Mouse (Mus musculus): ENCODE results near the gene Igf1r. TPM values are rescaled to one million over a fixed set of nuclear protein-coding genes. Genes with fewer than 3 reads are reported as not detected.

Gene Igf1r
- total RNA-seq, 2 experiments from 2014 or later = 39.0 to 41.0 TPM

DNA sequence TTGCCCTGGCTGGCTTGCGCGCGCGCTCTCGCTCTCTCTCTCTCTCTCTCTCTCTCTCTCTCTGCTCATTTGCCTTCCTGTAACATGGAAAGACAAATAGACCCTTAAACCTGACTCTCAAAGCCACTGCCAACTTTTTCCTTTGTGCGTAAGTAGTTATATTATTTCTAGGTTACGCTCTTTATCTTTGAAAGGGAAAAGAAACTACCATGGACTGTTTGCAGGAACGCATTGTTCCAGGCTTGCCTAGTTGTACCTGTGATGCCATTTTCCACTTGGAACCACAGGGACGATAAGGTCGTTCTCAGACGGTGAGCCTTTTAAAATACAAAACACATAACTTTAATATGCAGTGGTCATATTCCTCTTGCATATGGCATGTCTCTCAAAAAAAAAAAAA is 122.1 kb downstream of the Igf1r start:
- DNase-seq (ENCODE audit: low spot score in 2 of 2) = no peak

DNA sequence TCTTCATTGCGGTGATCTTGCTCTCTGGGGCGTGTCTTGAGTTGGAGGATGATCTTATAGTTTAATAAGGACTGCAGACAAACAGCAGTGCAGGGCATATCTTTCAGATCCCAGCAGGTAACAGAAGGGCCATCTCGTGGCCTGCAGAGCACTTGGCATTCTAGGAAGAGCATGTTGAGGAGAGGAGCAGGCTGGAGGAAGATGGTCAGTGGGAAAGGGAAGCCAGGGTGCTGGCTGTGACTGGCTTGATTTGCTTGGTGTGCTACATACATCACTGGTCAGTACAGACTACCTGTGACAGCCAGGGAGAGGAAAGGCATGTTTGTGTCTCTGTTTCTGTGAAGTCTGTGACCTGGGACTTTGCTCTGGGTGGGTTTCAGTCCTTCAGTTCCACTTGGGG is 122.8 kb downstream of the Igf1r start:
- no peak for DNase-seq (ENCODE audit: low spot score in 2 of 2)

DNA sequence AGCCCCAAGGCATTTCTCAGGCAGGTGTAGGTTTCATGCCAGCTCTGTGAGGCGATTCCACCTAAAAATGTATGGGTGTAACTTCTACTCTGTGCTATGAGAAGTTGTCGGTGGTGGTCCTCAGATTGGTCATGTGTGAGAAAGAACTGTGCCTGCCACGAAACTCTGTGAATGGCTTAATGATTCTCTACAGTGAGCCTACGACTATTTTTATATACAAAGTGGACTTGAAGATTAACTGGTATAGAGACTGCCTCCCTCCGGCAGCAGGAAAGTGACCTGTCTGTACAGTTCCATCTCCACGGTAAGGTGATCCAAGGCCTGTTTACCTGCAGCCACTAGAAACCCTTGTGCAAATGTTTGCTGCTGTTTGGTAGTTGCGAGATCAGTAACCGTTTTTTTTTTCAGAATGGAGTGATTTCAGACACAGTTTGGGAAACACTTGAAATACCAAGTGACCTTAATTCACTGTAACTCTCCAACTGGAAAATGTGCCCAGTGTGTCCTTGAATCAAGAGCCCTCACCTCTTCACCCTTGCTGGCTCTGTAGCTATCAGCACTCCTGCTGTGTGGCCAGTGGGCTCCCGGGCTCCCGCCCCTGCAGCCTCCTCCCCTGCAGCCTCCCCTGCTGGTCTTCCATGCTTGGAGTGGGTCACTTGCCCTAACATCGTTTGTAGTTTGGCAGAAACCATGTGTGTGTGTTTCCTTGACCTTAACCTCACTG is 127.7 kb downstream of the Igf1r start:
- no peak for DNase-seq (ENCODE audit: low spot score in 2 of 2)

DNA sequence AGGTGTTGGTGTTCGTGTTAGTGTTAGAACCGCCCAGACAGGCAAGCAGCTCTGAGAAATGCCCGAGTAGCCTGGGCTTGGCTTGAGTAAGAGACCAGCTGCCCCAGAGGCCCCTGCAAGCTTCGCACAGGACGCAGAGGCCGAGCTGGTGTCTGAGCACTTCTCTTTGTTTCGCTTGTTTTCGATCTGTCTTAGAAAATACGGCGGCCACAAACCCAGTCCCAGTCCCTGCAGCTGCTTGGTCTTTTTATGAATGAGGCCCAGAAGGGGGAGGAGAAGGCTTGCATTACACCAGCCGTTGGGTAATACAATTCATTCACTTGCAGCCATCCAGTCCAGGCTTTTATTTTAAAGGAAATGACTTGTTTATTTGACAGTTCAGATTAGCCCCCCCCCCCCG is 132.7 kb downstream of the Igf1r start:
- DNase-seq (ENCODE audit: low spot score in 2 of 2) = peak; percentile 53 to 73

DNA sequence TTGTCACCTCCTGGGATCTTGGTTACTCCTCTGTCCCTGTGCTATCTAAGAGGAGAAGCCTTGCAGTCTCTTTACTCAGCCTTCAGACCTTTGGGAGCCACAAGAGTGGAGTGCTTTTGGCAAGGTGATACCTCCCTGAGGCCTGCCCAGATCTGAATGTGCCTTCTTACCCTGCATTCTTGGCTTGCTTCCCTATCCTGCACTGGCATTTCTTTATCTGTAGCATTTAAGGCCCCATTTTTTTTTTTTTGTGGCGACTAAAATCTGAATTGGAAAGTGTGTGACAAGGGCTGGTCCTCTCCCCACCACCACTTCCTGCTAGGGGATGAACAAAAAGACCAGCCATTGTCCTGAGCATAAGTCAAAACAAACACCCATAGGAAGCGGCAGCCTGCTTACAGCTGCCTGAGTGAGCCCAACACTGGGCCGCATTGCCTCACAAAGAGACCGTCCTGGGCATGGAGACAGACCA is 133.3 kb downstream of the Igf1r start:
- no peak for DNase-seq (ENCODE audit: low spot score in 2 of 2)

DNA sequence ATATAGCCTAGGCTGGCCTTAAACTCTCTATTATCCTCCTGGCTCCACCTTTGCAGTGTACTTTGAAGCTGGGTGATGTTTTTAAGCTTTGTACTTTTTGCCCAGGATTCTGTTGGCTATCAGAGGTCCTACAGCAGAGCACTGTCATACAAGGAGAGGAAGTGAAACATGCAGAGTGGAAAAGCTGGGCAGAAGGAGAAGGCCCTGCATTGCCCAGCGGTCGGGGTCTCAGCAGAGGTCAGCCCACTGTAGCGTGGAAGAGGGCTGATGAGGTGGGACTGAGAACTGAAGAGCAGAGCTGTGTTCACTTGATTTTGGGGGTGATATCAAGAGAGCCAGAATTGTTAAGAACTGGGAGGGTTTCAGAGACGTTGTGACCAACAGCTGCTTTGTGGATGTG is 134.9 kb downstream of the Igf1r start:
- no peak for DNase-seq (ENCODE audit: low spot score in 2 of 2)

DNA sequence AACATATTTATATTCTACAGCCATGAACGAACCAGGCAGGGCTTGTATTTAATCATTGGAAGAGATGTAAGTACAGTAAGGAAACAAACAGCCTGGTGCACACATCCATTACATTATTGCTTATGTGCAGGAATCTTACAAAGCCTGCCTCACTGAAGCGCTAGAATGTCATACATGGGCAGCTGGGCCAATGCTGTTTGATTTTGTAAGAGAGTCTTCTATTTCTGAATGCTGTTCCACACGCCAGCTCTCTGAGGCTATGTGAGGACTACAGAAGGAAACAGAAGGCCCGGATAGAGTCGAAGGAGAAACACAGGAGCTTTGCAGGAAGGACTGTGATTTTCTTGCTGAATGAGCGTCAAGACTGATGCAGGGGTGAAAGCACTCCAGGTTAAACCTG is 136.2 kb downstream of the Igf1r start:
- DNase-seq (ENCODE audit: low spot score in 2 of 2) = peak; percentile 35 to 67

DNA sequence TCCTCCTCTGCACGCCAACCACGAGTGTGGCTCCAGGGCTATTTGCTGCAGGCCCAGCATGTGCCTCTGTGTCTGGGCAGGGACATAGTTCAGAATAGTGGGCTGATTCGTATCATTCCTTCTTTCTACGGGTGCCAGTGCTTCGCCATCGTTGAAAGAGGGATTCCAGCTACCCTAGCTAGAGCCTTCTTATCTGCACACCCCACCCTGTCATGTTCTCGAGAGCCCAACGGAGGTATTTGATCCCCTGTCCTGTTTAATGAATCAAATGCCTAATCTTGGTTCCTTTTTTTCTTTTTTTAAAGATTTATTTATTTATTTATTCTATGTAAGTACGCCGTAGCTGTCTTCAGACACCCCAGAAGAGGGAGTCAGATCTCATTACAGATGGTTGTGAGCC is 137.1 kb downstream of the Igf1r start:
- no peak for DNase-seq (ENCODE audit: low spot score in 2 of 2)

DNA sequence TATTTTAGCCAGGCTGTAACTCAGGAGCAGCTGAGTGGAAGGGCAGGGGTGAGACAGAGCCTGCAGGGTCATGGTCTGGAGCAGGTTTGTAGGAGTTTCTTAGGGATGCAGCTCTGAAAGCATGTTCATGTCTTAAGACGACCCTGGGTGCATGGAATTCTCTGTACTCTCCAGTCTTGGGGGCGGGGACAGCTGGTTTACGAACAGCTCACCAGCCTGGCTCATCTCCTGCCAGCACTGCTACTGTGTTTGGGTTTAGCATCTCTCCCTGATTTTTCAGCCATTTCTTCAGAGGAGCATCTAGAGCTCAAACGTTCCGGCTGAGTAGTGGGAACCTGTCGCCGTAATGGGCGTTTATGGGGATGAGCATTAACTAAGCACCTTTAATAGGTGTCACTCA is 137.9 kb downstream of the Igf1r start:
- peak; percentile 39 to 57 for DNase-seq (ENCODE audit: low spot score in 2 of 2)

DNA sequence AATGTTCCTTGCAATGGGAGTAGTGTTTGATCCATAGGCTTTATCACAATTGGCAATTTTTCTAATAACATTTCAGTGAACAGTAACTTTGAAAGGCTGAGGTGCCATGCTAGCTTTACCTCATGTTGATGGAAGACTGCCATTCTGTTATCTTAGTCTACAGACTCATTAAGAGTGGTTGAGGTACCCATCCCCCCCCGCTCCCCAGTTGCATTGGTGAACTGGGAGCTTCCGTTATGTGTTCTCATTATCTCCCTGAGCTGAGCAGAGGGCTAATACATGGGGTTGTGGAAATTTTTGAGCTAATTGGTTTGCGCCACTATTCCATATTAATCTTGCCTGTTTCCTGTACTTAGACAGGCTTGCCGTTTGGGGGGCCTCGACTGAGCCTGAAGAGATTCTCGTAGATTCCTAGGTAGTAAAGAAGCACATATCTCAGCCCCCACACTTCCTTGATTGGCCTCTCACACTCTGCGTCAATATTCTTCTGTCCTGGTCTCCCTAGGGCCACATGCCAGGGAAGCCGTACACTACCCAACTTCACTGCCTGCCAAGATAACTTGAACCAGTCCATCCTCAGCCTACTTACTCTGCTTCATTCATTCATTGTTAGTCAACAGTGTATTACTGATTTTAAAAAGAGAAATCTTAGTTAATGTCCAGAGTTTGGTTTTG is 139.8 kb downstream of the Igf1r start:
- DNase-seq (ENCODE audit: low spot score in 2 of 2) = no peak

DNA sequence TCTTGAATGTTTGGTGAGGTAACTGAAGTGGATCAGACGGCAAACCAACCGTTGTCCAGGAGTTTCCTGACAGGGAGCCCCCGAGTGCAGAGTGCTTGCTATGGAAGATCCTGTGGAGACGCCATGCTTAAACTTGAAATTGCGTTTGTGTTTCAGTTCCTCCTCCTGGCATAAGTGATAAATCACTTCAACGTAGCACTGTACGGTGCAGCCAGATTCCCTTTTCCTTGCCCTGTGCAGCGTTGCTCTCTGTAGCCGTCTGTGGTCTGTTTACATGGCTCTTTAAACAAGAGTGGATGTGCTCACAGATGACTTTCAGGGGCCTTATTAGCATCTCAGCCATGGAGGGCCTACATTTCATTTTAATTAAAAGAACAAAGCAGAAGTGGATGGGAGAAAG is 141.2 kb downstream of the Igf1r start:
- DNase-seq (ENCODE audit: low spot score in 2 of 2) = no peak

DNA sequence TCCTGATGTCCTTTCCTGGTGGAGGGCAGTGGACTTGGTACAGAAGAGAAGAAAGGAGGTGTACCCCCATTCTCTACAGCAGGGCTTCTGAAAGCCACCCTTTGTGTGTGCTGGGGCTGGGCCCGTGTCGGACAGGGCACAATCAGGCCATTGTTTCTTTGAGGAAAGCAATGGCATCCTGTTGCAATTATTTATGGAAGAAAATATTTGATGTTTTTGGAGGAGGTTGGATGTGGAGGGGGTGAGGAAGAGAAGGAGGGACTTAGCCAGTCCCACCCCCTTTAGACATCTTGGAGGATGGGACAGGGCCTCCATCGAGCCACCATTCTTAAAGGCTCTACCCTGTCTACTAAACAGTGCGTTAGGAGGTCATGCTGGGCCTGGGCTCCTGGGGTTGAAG is 142.9 kb downstream of the Igf1r start:
- DNase-seq (ENCODE audit: low spot score in 2 of 2) = no peak

DNA sequence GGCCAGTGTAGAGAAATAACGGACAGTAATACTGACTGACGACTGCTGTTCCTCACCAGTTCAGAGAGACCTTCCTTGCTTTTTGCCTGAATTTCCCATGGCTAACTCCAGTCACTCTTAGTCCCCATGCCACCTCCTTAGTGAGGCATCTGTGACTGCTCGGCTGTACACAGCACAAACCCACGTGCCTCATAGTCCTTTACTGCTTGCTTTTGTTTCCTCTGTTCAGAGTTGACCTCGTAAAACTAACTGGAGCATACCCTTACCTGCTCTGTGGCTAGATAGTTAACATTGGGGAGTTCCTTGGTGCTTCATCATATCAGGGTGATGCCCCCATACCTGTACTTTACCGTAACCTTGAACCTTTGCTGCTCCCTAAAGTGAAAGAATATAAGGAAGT is 143.8 kb downstream of the Igf1r start:
- no peak for DNase-seq (ENCODE audit: low spot score in 2 of 2)

DNA sequence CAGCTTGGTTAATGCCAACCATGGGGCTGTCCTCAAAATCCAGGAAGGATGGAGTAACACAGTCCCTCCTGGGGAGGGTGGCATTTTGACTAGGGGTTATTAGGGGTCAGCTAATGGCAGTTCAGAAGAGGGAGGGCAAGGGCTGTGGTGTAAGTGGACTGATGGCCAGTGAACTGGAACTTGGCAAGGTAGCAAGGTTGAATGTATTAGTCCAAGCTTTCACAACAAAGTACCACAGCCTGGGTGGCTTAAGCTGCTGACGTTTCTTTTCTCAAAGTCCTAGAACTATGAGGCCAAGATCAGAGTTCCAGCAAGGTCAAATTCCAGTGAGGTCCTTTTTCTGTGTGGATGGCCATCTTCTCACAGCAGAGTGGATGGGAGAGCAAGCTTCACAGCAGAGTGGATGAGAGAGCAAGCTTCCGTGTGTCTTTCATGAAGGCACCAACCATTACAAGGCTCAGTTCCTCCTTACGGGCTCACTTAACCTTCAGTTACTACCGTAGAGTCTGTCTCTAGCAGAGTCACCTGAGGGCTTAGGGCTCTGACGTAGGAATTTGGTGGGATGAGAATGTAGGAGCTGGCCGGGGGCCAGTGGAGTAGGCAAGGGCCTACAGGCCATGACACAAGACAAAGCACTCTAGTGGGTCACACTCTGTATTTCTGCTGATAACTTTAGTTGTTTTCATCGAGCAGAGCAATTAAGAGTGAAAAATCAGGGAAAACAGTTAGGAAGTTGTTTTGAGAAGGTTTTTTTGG is 144.6 kb downstream of the Igf1r start:
- no peak for DNase-seq (ENCODE audit: low spot score in 2 of 2)

DNA sequence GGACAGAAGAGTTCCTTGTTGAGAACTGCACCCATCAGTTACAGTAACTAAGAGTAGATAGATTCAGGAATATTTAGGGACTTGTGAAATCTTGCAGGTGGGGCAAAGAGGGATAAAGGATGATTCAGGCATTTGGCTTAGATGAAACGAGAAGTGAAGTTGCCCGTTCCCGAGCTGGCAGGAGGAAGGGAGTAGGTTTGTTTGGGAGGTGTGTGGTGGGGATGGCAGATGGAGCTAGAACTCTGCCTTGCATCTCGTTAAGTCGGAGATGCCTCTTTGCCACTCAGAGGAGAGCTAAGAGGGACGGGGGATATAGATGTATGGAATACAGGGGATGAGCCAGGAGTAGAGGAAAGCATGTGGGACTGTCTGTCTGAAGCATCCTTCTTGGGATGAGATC is 145.5 kb downstream of the Igf1r start:
- DNase-seq (ENCODE audit: low spot score in 2 of 2) = no peak

DNA sequence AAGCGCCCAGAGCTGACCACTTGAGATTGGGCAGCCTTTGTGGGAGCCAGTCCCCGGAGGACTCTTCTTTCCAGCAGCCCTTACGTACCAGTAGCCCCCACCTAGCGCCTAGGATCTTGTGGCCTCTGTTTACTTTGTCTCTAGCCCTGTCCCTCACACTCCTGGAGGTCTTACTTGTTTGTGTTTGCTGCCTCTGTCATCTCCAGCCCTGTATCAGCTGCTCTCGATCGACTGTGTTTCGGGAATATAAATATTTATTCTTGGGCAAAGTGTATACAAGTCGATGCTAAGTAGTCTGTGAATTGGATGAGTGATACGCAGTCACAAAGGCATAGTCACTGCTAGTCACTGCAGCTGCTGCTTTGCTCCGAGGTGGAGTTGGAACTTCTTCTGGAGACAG is 147.8 kb downstream of the Igf1r start:
- no peak for DNase-seq (ENCODE audit: low spot score in 2 of 2)

DNA sequence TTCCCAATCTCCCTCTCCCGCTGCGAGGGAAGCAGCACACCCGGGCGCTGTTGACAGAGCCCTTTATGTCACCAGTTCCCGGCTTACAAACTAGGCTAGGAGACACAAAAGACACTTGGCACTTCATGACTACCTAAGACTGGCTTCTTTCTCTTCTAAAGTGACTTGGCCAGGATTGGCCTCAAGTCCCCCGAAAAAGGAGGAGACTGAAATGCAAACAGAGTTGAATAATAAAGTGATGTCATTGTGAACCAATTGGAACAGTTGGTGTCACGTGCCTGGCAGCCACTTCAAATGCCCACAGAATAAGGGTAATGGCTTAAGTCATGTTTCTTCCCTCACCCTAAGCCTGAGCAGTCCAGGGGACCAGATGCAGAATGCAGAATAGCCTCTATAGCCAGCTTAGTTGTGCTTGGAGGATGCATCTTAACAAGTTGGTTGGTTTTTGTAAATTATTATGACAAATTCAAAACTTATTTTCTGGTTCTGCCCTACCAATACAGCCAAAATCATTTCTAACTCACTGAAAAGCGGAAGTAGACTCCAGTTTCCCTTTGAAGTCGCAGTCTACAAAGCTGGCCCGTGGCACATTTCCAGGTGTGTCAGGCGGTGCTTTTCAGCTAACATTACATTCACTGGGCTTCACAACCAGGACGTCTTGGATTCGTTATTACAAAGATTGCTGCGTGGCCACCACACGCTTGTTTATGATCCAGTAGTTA is 150.0 kb downstream of the Igf1r start:
- DNase-seq (ENCODE audit: low spot score in 2 of 2) = peak; percentile 52 to 80

DNA sequence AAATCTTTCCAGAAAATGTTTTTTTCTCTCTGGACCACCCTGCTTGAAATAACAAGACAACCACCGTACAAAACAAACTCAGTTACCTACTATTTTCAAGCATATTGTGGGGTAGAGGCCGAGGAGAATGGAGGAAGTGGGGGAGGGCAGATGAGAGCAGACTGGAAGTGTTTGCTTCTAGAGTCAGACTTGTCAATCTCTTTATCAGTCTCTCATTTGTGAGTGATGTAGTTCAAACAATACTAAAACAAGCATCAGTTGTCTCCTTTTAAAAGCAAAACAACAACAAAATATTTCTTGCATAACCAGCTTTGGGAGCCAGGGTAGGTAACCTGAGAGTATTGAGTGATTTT is 150.5 kb downstream of the Igf1r start:
- no peak for DNase-seq (ENCODE audit: low spot score in 2 of 2)

DNA sequence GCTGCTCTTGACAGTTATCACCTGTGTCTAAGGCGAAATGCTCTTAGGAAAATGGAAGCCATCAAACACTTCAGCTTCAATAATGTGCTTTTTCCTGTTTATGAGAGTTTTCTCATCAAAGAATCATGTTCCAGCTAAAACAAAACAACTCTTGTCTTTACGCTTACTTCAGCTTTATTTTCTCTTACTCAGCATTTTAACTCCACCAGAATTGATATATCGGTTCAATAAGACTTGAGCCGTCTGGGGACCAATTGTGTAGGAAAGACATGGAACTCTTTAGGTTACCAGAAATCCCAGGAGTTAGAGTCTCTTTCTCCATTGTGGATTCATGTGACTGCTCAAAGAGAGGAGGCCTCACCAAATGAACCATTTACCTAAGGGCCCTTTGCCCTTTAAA is 158.9 kb downstream of the Igf1r start:
- no peak for DNase-seq (ENCODE audit: low spot score in 2 of 2)

DNA sequence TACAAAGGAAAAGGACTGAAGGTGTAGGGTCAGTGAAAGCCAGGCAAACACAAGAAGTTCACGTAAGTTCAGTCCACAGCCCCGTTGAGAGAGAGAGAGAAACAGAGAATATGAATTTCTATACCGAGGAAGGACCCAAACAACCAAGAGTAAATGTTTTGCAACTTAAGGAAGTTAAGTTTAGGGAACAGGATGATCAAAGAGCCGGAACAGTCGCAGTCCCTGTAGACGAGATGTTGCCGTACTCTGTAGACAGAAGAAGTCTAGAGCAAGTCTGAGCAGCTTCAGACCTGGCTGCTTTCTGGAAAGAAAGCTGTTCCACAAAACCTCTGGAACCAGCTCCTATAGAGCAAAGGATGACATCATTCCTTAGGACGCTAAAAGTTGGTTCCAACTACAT is 160.0 kb downstream of the Igf1r start:
- DNase-seq (ENCODE audit: low spot score in 2 of 2) = no peak

DNA sequence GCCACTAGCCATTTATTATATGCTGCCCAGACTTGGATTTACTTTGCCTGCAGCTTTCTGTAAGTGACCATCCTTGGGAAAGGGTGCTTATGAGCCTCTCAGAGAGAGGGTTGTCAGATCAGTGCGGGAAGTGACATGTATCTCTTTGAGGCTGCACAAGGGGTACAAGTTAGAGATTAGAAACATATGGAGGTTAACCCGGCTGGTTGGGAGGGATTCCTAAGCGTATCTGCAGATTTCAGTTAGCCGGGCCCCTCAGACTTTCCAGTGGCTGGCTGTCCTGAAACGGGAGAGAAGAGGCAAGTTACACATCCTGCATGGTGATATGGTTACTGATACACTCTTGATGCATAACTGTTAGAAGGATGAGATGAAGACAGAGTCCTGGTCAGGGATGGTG is 161.7 kb downstream of the Igf1r start:
- DNase-seq (ENCODE audit: low spot score in 2 of 2) = no peak
